Mouse (Mus musculus) olfactory bulb, adult 2 months (tissue): Measurements from ENCODE around the gene Fbxo42. TPM values are rescaled to one million over a fixed set of nuclear protein-coding genes. Genes with fewer than 3 reads are reported as not detected.
"Not testable (repeated sequence)": the region's sequence is repeated elsewhere in the genome, so short reads cannot be mapped to it uniquely, and the experiment has no call there.

ENCODE experiments used
- H3K27ac ChIP-seq: fragments of 200-500 bp; 2 replicates; pipeline ENCODE4 v1.5.1; 2012; ENCODE audit warnings: low read depth, low read length; ENCODE audit not compliant: insufficient read depth
- H3K4me1 ChIP-seq: fragments of 200-500 bp; 2 replicates; pipeline ENCODE4 v1.6.1; 2012; ENCODE audit warnings: low read length; ENCODE audit not compliant: control insufficient read depth, insufficient read depth
- H3K4me3 ChIP-seq: fragments of 200-500 bp; 2 replicates; pipeline ENCODE4 v1.5.1; 2012; ENCODE audit warnings: mild to moderate bottlenecking, low read depth, low read length, moderate library complexity; ENCODE audit not compliant: insufficient read depth
- CTCF ChIP-seq: fragments of 200-500 bp; IDR thresholded peaks from 2 replicates; pipeline ENCODE4 v1.5.1; 2012; ENCODE audit warnings: low read depth, mild to moderate bottlenecking, low read length, moderate library complexity; ENCODE audit not compliant: insufficient read depth
- POLR2A ChIP-seq: fragments of 200-500 bp; IDR thresholded peaks from 2 replicates; pipeline ENCODE4 v1.6.1; 2012; ENCODE audit warnings: mild to moderate bottlenecking, low read depth, low read length, moderate library complexity; ENCODE audit not compliant: insufficient read depth
- WGBS: fragments of 180-500 bp; shearing (Covaris S2); methylation state at CpG from one replicate; pipeline ENCODE4 v1.1.7; 2018; 5-methylcytosine and 5-hydroxymethylcytosine counted together
- polyA plus RNA-seq: library from polyadenylated mRNA; stranded (reverse); fragments of >200 nt; gene quantifications from 2 replicates; pipeline ENCODE4 v1.2.4, GENCODE M21; 2012; ENCODE audit warnings: low replicate concordance; ENCODE audit not compliant: missing spikeins, insufficient read depth, insufficient read length

The Fbxo42 gene
- polyA plus RNA-seq, 1 experiment: 51.1 TPM

- 9% methylated on average over 9 of the region's 9 CpGs for WGBS
- Histone ChIP-seq H3K27ac (no peak overlapping the region), H3K4me1 (peaks cover 5% of the 10 kb centered on the region), H3K4me3 (no peak overlapping the region)
- no peak for TF ChIP-seq CTCF
- no peak for TF ChIP-seq POLR2A
Measured at GRCm38 (mm10) chr4:141142285-141142811, 5.4 kb upstream of the Fbxo42 start.

- not testable (repeated sequence) for H3K4me1 ChIP-seq, H3K27ac ChIP-seq, H3K4me3 ChIP-seq
- WGBS: 93% methylated on average over 11 of the region's 16 CpGs
Measured at GRCm38 (mm10) chr4:141145124-141145523, 2.6 kb upstream of the Fbxo42 start.

DNA sequence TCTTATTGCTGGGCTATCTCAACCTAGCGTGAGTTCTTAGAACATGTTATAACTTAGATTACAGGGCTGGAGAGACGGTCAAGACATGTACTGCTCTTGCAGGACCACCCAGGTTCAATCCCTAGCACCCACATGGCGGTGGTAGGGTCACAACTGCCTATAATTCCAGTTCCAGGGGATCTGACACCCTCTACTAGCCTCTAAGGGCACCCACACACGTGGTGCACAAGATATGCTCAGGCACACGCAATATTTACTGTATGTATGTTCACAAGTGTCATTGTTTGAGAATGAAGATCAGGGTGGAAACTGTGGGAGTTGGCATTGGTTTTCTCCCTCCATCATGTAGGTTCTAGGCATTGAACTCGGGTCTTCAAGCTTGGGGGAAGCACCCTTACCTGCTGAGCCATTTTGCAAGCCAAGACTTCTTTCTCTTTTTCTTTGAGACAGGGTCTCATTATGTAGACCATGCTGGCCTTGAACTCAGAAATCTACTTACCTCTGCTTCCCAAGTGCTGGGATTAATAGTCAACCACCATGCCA, 1.2 kb upstream of the Fbxo42 start:
- no peaks in the 10 kb centered on the region; the same call in 1 of the 2 replicates for H3K4me1 ChIP-seq
- H3K27ac ChIP-seq: no peak overlapping the region
- TF ChIP-seq CTCF: no peak
- no peak for TF ChIP-seq POLR2A
- WGBS: 96% methylated on average over 6 of the region's 6 CpGs
- H3K4me3 ChIP-seq: no peak overlapping the region

DNA sequence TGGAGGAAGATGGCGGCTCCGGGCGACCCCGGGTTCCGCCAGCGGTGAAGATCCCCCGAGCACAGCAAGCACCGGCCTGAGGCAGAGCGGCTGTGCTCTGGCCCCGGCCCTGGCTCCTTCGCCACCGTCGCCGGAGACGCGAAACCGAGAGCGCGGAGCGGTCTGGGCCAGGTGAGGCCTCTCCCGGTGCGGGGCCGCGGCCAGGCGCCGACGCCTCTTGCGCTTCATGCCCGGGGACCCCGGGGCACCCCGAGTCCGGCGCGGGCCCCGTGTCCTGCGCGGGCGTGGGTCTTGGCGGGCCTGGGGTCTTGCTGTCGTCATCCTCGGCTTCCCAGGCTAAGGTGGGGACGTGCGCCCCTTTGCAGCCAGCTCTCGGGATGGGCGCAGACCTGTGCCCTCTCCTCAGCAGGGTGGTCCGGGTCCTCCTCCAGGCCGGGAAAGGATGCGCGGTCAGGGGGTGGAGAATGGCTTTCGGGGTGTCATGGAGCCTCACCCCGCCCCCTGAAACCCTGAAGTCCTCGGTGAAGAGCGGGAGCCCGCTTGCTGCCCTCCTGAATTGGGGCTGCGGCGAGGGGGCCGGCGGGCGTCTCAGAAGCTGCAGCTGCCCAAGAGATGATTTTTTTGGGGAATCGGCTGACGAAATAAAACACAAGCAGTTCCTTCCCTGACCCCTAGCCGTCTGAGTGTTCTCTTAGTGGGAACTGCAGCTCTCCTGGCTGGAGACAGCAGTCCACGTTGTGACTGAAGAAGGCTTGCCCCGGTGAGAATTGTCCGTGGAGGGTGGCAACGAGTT, 492 bp downstream of the Fbxo42 start:
- peak overlapping the region; percentile 90 for H3K4me3 ChIP-seq
- peak overlapping the region; percentile 40 for H3K27ac ChIP-seq
- peaks cover 6% of the 10 kb centered on the region; the same call in 1 of the 2 replicates for H3K4me1 ChIP-seq
- no peak for TF ChIP-seq CTCF
- 0 out of 2 replicates have a peak, but pooled peaks have one; percentile 45 for TF ChIP-seq POLR2A
- under 1% methylated on average over 66 of the region's 66 CpGs for WGBS

DNA sequence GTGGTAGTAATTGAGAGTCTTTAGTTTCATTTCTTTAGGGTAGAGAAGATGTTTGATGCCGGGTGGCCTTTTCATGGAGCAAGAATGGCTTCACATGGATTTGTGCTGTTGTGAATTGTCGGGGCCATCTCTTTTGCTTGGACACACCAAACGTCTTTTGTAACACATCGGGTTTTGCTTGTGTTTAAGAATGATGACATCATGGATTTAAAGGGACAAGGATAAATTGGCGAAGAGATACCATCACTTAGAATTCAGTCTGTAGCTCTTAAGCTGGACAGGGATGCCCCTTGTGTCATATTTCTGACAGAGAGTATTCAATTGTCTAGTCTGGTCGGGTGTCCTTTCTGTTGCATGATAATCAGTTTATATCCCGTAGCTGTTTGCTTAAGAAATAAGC, 1.4 kb downstream of the Fbxo42 start:
- TF ChIP-seq POLR2A: no peak
- no peak for TF ChIP-seq CTCF

GRCm38 (mm10) chr4:141157485-141157884, 9.8 kb downstream of the Fbxo42 start:
- WGBS: 72% methylated on average over 4 of the region's 4 CpGs
- TF ChIP-seq CTCF (no peak), POLR2A (no peak)
- no peak overlapping the region for H3K4me3 ChIP-seq
- H3K27ac ChIP-seq: no peak overlapping the region
- H3K4me1 ChIP-seq: peaks cover 12% of the 10 kb centered on the region; the same call in 1 of the 2 replicates

More for the DNA sequence above, 1.4 kb downstream of the Fbxo42 start:
- Histone ChIP-seq H3K4me1 (peaks cover 8% of the 10 kb centered on the region; the same call in 1 of the 2 replicates), H3K4me3 (peak overlapping the region; percentile 26; the same call in 1 of the 2 replicates), H3K27ac (no peak overlapping the region)
- 4% methylated on average over 7 of the region's 7 CpGs for WGBS

DNA sequence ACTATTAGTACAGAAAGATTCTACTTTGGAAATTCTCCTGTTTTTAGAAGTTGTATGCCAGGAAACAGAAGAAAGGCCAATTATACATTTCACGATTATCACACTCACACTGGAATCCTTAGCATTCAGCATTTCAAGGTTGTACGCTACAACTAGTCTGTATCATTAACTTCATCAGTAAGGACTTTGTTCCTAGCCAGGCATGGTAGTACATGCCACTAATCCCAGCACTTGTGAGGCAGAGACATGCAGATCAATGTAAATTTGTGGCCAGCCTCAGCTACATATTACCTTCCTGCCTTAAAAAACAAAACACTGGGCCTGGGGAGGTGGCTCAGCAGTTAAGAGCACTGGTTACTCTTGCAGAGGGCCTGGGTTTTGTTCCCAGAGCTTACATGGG, 10.9 kb downstream of the Fbxo42 start:
- no peak for TF ChIP-seq POLR2A
- no peak for TF ChIP-seq CTCF
- Histone ChIP-seq H3K4me1 (peaks cover 10% of the 10 kb centered on the region), H3K27ac (no peak overlapping the region), H3K4me3 (no peak overlapping the region)
- WGBS: 56% methylated on average over 2 of the region's 2 CpGs

GRCm38 (mm10) chr4:141159093-141159492, 11.4 kb downstream of the Fbxo42 start:
- 53% methylated on average over 11 of the region's 11 CpGs for WGBS
- H3K4me1 ChIP-seq: peaks cover 9% of the 10 kb centered on the region
- no peak overlapping the region for H3K27ac ChIP-seq
- no peak for TF ChIP-seq CTCF
- TF ChIP-seq POLR2A: no peak
- no peak overlapping the region for H3K4me3 ChIP-seq

DNA sequence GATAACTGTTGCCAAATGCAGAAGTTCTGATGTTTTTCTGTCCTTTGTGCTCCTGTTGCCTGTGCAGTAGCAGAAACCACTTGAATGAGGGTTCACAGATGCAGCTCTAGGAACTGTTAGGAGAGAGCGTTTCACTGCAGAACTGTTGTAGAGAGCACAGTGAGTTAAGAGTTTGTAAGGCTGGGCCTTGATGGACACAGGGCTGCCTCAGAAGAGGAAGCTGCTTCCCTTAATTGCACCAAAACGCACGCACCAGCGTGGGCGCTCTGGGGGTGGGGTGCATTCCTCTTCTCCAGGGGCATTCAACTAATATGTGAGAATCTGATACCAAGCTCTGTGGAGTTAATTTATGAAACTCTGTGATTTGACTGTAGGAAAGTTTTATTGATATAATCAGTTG, 12.0 kb downstream of the Fbxo42 start:
- peaks cover 9% of the 10 kb centered on the region for H3K4me1 ChIP-seq
- 27% methylated on average over 5 of the region's 5 CpGs for WGBS
- no peak overlapping the region for H3K4me3 ChIP-seq
- H3K27ac ChIP-seq: no peak overlapping the region
- TF ChIP-seq CTCF (no peak), POLR2A (no peak)
